11 mouse cellular contexts compared by ENCODE assay signal in the genomic region with DNA sequence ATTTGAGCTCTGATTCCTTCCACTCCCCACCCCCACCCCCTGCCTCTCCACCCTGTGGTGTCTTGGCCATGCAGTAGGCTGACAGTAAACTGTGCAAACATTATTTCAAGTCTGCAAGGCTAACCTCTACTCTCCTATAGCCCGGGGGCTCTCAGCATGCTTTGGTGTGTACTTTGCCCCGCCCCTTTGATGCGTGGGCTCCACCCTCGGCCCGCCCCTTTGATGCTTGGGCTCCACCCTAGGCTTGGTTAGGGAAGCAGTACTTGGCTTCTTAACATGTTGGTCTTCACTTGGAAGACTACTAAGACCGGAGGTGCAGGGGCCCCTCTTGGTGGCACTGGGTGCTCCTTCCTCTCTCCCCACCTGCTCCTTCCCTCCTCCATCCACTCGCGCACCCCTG. TPM values are rescaled to one million over a fixed set of nuclear protein-coding genes. Genes with fewer than 3 reads are reported as not detected.
A peak's percentile ranks its signal among the peaks of the same experiment; 100 is the strongest.
DNase-seq lines count a peak whose midpoint lies in the region; ATAC-seq lines count a peak whose summit lies in the region.
"Had no signal": no experiment of that assay in that cellular context is flagged by ENCODE, and none has a peak within 500 bp of the region (broad histone marks: within the 10 kb centered on the region; RNA-seq: fewer than 3 reads in every experiment).

No protein-coding gene starts in this region.

- H3K4me2 ChIP-seq in hindbrain, embryonic 13.5 days = peak overlapping the region; percentile 79
- peak overlapping the region; percentile 68 for H3K4me2 ChIP-seq in hindbrain, embryonic 14.5 days (replicated peaks)
- H3K4me2 ChIP-seq: embryonic facial prominence, embryonic 12.5 days; liver, embryonic 15.5 days had no signal

- WGBS in hindbrain, embryonic 13.5 days = 60% methylated on average over 8 of the region's 8 CpGs
- WGBS in hindbrain, embryonic 10.5 days = 59% methylated on average over 8 of the region's 8 CpGs
- 64% methylated on average over 8 of the region's 8 CpGs for WGBS in hindbrain, embryonic 14.5 days

- H3K4me1 ChIP-seq in hindbrain, embryonic 13.5 days (replicated peaks) = peaks cover 78% of the 10 kb centered on the region
- H3K4me1 ChIP-seq in hindbrain, embryonic 10.5 days (replicated peaks) = peaks cover 66% of the 10 kb centered on the region
- peaks cover 71% of the 10 kb centered on the region for H3K4me1 ChIP-seq in hindbrain, embryonic 14.5 days (replicated peaks; ENCODE audit: control insufficient read depth, insufficient read depth, low read length)

- H3K27ac ChIP-seq in hindbrain, embryonic 13.5 days = no peak overlapping the region
- H3K27ac ChIP-seq in hindbrain, embryonic 10.5 days = no peak overlapping the region
- H3K27ac ChIP-seq in hindbrain, embryonic 14.5 days = no peak overlapping the region
- H3K27ac ChIP-seq: embryonic facial prominence, embryonic 12.5 days; liver, embryonic 15.5 days had no signal

- peaks cover 3% of the 10 kb centered on the region; the same call in 1 of the 2 replicates for H3K36me3 ChIP-seq in hindbrain, embryonic 13.5 days
- H3K36me3 ChIP-seq in hindbrain, embryonic 10.5 days = no peaks in the 10 kb centered on the region
- no peaks in the 10 kb centered on the region for H3K36me3 ChIP-seq in hindbrain, embryonic 14.5 days (replicated peaks; ENCODE audit: control insufficient read depth, insufficient read depth)
- H3K36me3 ChIP-seq: embryonic facial prominence, embryonic 12.5 days; liver, embryonic 15.5 days had no signal

- DNase-seq in hindbrain, embryonic 10.5 days (ENCODE audit: low spot score) = no peak
- peak; percentile 36 for DNase-seq in thymus, postnatal 4 days
- no peak for DNase-seq in thymus, adult 18-20 months
- no peak for DNase-seq in hindbrain, embryonic 14.5 days (ENCODE audit: low spot score)
- DNase-seq in urinary bladder, postnatal 4 days (ENCODE audit: low spot score in 2 of 2) = no peak
- no peak for DNase-seq in kidney, postnatal 36 days
- no peak for DNase-seq in cerebellum, postnatal 10 days

- 0 out of 2 replicates have a peak overlapping the region, but pooled peaks have one; percentile 8 for H3K9ac ChIP-seq in hindbrain, embryonic 13.5 days
- no peak overlapping the region for H3K9ac ChIP-seq in hindbrain, embryonic 14.5 days
- H3K9ac ChIP-seq: embryonic facial prominence, embryonic 12.5 days; liver, embryonic 15.5 days had no signal

- H3K4me3 ChIP-seq in hindbrain, embryonic 13.5 days = peak overlapping the region; percentile 17
- H3K4me3 ChIP-seq in hindbrain, embryonic 10.5 days = no peak overlapping the region
- H3K4me3 ChIP-seq in hindbrain, embryonic 14.5 days (replicated peaks; ENCODE audit: low read length) = no peak overlapping the region
- H3K4me3 ChIP-seq: embryonic facial prominence, embryonic 12.5 days; liver, embryonic 15.5 days had no signal

- H3K27me3 ChIP-seq in hindbrain, embryonic 13.5 days = peaks cover 18% of the 10 kb centered on the region
- peaks cover 44% of the 10 kb centered on the region for H3K27me3 ChIP-seq in hindbrain, embryonic 10.5 days (ENCODE audit: insufficient read depth, poor library complexity, severe bottlenecking)
- H3K27me3 ChIP-seq in hindbrain, embryonic 14.5 days (ENCODE audit: control insufficient read depth, insufficient read depth, low read length) = peaks cover 6% of the 10 kb centered on the region; the same call in 1 of the 2 replicates

- H3K9me3 ChIP-seq in hindbrain, embryonic 13.5 days = no peaks in the 10 kb centered on the region
- H3K9me3 ChIP-seq in hindbrain, embryonic 10.5 days = no peaks in the 10 kb centered on the region
- no peaks in the 10 kb centered on the region for H3K9me3 ChIP-seq in hindbrain, embryonic 14.5 days (ENCODE audit: control insufficient read depth, low read length)
- H3K9me3 ChIP-seq: embryonic facial prominence, embryonic 12.5 days; liver, embryonic 15.5 days had no signal

- no peak for ATAC-seq in hindbrain, embryonic 13.5 days (ENCODE audit: low FRiP score)
- ATAC-seq in hindbrain, embryonic 14.5 days (ENCODE audit: low FRiP score) = no peak
- ATAC-seq: intestine, embryonic 16.5 days had no signal

RNA-seq across cellular contexts. Expression of gene Adcy5, which starts 4.9 kb away (rescaled TPM):
- 5.0 and 5.6 TPM in 2 replicates for polyA plus RNA-seq in hindbrain, embryonic 13.5 days (2015; fragmentation: Nextera tagmentation; extraction: Ambion mirVana)
- 0.80 and 1.9 TPM in 2 replicates for polyA plus RNA-seq in hindbrain, embryonic 10.5 days (2016; fragmentation: Nextera tagmentation; extraction: Ambion mirVana)
- 7.9 and 9.0 TPM in 2 replicates for polyA plus RNA-seq in hindbrain, embryonic 14.5 days (2014; fragmentation: Nextera tagmentation; extraction: Ambion mirVana)
